Mouse (Mus musculus): ENCODE data around the gene Plin2. TPM values are rescaled to one million over a fixed set of nuclear protein-coding genes. Genes with fewer than 3 reads are reported as not detected.
"Not testable (repeated sequence)": the region's sequence is repeated elsewhere in the genome, so short reads cannot be mapped to it uniquely, and the experiment has no call there.

Plin2 gene
- total RNA-seq, 4 experiments from 2014 or later = 294 to 506 (median 406) TPM

DNA sequence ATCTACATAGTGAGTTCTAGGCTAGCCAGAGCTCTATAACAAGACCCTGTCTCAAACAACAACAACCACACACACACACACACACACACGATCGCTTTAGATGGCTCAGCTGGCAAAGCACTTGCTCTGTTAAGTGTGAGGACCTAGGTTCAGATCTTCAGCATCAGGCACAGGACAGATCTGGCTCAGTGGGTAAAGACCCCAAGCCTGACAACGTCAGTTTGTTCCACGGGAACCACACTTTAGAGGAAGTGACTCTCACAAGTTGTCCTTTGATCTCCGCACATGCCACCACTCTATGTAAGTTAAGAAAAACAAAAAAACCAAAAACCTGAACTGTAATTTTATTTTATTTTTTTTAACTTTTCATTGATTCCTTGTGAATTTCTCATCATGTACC is 13.4 kb upstream of the Plin2 start:
- no peak for DNase-seq

DNA sequence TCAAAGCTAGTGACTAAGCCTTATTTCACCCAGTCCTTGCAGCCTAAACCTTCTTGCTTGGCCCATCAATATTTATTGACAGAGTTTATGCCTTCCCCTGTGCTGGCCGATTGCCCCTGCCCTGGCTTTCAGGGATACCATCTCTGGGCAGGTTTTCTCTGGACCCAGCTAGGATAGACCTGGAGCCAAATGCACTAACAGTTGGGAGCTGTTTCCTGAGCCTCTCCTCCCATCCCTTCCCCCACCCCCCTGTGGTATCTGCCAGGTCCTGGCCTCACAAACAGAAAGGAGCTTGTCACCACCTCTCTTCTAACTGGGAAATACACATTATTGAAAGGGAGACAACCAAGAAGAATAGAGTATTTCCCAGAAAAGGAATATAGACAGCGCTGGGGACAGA is 12.0 kb upstream of the Plin2 start:
- no peak for DNase-seq

DNA sequence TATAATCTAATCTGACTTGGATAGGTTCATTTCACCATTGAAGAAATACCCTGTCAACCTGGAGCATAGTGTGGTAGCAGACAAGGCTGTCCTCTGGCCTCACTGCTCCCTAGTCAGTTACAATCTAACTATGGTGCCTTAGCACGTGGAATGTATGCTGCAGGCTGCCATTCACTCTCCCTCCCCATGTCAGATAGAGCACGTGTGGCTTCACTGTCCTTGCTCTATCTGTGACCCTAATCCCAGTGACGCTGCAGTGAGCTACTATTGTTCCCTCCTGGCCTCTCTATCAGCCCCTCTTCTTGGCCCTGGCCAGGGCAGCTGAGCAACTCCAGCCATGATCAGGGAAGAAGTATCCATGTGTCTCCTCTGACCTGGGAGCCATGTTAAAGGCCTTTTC is 11.6 kb upstream of the Plin2 start:
- DNase-seq = no peak

DNA sequence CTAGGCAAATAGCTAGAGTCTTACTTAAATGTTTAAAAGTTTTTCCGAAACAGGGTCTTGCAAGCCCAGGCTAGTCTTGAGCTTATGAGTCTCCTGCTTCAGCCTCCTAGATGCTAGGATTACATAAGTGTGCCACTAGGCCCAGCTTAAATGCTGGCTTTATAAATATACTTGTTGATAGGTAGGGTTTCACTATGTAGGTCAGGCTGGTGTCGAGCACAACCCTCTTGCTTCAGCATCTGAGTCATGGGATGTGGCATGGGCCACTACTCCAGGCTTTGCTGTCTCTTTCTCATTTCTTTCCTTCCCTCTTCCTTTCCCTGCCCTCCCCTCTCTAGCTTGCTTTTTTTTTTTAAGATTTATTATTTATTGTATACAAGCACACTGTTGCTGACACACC is 9.8 kb upstream of the Plin2 start:
- no peak for DNase-seq

DNA sequence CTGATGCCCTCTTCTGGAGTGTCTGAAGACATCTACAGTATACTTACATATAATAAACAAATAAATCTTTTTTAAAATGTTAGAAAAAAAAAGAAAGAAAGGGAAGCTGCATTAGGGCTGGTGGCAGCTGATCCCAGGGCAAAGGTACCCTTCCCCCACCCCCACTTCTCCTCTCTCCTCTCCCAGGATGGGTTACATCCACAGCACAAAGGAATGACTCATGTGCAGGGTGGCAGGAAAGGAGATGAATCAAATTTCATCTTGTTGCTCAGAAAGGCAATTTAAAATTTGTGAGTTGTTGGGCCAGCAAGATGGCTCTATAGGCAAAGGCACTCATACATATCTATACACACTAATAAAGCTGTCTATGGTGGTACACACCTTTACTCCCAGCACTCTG is 6.9 kb upstream of the Plin2 start:
- no peak for DNase-seq

DNA sequence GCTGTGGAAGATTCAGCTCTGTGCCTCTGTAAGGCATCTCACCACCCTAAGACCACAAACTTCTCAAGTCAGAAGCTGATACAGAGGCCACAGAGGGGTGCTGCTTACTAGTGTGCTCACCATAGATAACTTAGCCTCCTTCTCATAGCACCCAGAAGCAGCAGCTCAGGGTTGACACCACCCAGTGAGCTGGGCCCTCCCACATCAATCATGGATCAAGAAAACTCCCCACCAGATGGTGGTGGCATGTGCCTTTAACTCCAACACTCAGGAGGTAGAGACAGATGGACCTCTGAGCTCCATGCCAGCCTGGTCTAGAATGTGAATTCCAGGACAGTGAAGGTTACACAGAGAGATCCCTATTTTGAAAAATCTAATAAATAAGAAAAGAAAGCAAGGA is 4.9 kb upstream of the Plin2 start:
- not testable (repeated sequence) for DNase-seq

DNA sequence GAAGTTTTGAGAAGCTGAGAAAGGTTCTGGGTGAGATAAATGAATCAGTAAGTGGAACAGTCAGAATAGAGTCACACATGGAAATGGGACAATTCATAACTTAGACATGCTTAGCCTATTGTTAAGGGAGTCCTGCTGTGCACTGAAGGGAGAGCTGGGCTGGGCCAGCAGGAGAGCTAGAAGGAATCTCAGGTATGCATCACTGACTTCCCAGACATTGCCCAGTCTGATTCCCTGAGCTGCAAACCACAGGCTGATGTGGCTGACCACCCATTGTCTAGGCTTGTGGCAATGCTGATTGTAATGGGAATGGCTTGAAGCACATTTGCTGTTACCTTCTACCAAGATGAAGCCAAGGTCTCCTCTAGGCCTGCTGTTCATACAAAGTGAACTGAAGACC is 4.3 kb upstream of the Plin2 start:
- not testable (repeated sequence) for DNase-seq

DNA sequence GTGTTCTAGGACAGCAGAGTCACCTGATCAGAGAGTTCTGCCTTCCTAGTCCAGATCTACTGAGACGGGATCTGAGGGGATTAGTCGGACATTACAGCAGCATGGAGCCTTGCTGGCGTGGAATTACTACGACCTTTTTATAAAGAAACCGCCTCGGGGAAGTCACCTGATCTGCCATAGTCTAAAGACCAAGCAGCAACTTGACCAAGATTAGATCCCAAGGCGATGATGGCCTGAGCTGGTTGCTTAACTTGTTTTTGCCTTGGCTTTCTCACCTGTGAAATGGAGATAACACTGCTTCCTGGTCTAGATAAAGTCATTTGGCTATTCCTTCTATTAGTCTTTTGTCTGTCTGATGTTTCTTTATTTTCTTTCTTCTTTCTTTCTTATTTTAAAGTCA is 2.6 kb upstream of the Plin2 start:
- DNase-seq = no peak

DNA sequence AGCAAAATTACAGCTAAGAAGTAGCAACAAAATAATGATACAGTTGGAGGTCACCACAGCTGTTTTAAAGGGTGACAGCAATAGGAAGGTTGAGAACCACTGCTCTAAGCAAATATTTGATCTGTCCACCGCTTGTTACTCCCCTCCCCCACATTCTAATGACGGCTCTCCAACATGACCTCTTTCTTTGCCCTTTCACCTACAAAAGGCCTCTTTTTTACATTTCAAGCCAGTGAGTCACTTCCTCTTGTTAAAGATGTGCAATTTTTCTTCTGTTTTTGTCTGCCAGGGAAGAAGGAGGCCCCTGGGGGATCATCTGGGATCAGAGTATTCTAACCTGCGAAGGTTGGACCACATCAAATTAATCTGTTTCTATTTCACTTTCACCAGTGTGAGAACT is 1.9 kb upstream of the Plin2 start:
- no peak for DNase-seq

DNA sequence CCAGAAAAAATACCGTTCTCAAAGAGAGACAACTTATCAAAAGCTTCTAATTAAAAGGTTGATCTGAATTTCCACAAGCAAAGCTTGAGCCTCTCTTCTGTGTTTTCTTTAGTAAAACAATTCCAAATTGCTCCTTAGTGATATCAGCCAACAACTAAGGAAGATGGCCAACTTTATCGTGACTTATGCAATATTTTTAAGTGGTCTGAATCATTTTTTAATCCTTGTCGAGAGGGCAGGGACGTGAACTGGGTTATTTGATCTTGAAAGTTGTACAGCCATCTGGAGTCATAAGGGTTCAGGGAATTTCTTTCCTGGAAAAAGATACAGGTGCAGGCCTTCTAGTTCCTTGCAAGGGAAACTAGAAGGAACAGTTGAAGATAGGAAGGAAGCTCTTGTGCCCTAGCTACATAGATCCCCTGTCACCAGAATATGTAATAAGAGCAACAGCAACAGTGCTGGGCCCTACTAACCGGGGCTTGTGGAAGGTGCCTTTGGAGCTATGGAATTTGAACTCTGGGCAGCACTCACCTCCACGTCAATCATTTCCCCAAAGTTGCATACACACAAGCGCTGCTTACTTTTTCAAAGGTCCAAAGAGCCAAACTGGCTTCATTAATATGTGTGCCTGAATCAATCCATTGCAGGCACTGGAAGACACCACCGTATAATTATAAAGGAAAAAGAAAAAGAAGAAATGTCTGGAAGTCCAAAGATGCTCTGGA is 884 bp upstream of the Plin2 start:
- DNase-seq = no peak

DNA sequence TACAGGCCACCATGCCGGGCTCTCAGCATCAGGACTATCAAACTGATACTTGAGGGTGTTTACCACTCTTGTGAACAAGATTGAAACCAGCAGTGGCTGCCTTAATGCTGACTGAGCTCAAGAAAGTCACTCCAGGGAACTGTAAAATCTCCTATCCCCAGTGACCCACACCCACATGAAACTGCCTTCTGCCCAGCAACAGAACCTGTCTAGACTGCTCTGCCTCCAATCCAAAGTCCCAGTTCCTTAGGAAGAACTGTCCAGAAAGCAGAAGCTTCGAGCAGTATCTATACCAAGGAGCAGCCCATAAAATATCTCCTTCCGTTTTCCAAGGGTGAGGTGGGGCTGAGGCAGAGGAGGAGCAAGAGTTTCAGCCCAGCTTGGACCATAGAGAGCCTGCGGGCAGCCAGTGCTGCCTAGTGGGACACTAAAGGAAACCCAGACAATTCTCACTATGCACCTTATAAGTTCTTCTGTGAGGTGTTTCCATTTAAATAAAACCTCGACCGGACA is 563 bp downstream of the Plin2 start:
- DNase-seq = not testable (repeated sequence)

DNA sequence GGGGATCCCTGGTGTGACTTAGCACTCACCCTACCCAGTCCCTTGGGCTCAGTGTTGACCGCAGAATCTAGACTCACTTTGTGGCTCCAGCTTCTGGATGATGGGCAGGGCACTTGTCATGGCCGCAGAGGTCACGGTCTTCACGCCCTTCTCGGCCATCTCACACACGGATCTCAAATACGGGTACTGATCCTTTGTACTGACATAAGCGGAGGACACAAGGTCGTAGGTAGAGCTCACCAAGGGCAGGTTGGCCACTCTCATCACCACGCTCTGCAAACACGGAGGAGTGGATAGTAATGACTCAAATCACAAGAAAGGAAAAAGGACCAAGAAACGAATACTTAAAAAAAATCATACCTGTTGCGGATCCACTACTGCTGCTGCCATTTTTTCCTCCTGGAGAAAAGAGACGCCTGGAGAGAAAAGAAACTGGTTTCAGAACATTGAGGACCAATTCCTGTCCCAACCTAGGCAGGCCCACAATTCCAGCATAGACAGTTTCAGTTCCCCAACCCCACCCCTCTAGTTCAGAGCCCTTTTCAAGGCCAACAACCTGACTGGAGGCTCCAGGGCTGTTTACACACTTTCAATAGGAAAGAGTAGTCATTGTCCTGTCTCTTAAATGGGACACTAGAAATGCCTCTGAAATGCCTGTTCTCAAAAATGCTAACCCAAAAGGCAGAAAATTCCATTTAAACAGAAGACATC is 1.4 kb downstream of the Plin2 start:
- DNase-seq = no peak

DNA sequence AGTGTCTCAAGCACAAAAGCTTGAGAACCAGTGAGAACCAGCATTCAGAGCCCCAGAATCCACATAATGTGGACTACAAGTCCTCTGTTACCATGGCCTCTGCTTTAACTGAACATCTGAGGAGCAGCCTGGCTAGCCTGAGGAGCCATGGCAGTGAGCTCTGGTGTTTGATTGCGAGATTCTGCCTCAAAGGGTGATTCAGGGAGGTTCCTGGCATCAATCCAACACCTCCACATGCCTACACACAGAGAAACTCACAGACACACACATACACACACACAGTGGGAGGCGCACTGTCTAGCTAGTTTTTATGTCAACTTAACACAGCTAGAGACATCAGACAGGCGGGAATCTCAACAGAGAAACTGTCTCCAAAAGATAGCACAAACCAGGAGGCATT is 4.3 kb downstream of the Plin2 start:
- no peak for DNase-seq

DNA sequence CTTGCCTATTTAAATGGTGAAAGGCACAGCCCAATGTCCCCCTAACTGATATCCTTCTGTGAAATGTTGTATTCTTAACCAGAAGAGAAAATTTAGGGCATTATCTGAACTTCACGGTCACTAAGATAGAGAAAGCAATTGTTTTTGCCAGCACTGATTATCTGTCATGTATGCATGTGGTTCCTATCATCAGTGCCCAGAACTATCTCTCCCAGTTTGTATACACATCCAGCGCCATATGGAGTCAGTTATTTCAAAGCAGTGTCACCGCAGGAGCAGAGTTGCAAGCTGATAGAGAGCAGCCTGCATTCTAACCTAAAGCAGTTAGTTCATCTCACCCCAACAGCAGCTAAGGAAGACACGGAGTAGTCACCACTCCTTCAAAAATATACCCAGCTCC is 5.9 kb downstream of the Plin2 start:
- DNase-seq = no peak

DNA sequence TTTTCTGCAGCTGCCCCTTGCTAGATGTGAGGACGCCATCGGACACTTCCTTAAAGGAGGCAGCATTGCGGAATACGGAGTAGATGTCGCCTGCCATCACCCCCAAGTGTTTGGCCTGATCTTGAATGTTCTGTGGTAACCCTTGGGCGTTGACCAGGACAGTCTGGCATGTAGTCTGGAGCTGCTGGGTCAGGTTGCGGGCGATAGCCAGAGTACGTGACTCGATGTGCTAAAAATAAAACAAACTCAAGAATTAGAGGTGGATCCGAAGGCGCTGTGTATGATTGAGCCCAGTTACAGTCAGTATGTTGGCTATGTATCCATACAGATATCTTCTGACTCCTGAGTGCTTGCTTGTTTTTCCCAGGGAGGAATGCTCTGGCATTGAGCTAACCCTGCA is 12.7 kb downstream of the Plin2 start:
- DNase-seq = no peak

DNA sequence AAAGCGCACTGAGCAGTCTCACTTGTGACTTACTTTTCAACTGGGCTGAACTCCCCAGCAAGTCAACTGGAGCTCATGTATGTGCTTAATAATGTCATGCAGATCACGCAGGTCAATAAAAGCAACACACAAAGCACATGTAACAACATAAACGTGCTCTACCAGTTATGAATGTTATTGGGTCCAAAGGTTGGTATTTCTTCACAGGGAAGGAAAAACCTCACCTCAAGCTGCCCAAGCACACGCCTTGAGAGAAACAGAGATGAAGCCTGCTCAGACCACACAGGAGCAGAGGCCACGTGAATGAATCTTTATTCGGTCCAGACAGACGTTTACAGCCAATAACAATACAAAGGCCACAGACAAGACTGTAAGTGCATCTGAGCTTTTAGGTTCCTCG is 13.4 kb downstream of the Plin2 start:
- DNase-seq = not testable (repeated sequence)

DNA sequence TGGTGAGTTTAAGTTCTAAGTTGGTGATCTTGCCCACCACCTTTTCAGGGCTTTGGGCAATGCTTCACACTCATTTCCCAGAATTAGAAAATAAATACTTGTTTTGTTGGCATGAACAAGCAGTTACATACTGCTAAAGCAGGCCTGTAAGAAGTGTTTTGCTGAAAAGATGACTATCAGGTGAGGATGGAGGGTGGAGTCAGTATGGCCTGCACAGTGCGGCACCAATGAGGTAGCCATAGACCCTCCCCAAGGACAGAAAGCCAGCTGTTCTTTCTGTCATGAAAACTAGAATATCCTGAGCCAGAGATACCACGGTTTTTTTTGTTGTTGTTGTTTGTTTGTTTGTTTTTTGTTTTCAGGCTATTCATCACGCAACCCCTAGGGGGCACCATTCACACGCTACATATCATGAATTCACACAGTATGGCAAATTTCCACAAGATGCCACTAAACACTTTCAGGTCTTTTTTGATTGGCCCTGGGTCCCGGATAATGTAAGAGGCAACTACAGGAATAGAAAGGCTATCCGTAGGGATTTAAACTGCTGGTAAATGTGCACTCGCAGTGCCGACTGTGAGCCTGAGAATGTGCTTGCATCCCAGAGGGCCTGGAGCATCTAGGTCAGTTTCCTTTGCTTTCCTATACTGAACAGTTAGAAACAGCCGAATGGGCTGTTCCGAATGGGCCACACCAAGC is 18.0 kb downstream of the Plin2 start:
- DNase-seq = no peak

DNA sequence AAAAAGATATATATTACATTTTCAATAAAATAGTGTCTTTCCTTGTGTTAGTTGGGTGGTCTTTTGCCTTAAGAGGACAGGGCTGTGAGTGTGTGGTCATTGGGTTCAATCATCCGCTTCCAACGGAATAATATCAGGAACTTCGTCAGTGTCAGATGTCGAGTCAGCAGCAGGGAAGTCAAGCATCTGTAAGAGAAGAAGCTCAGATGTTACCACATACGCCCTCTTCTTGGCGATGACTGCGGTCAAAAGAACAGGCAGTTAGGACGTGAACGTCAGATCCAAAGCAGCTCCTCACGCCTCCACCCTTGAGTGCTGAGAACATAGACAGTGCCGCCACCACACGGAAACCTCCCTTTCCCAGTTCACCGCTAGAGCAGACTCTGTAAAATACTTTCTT is 21.5 kb downstream of the Plin2 start:
- DNase-seq = not testable (repeated sequence)

DNA sequence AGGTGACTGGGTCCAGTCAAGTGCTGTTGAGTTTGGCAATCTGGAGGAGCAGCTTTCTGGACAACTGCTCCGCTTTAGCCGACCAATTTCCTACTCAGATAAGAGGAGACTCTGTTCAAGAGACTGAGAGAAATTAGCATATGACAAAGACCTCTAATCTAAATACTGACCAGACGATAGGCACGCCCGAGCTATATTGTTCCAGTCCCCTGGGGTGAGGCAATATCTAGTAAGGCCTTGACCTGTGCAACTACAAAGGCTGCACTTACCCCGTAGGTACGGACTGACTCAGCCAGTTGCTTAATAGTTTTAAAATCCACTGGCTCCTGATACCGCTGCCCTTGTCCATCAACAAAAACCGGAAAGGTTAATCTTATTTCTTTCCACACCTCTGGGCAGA is 32.3 kb downstream of the Plin2 start:
- not testable (repeated sequence) for DNase-seq

DNA sequence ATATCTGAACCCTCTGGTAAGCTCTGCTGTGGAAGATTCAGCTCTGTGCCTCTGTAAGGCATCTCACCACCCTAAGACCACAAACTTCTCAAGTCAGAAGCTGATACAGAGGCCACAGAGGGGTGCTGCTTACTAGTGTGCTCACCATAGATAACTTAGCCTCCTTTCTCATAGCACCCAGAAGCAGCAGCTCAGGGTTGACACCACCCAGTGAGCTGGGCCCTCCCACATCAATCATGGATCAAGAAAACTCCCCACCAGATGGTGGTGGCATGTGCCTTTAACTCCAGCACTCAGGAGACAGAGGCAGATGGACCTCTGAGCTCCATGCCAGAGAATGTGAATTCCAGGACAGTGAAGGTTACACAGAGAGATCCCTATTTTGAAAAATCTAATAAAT is 35.0 kb downstream of the Plin2 start:
- DNase-seq = not testable (repeated sequence)

DNA sequence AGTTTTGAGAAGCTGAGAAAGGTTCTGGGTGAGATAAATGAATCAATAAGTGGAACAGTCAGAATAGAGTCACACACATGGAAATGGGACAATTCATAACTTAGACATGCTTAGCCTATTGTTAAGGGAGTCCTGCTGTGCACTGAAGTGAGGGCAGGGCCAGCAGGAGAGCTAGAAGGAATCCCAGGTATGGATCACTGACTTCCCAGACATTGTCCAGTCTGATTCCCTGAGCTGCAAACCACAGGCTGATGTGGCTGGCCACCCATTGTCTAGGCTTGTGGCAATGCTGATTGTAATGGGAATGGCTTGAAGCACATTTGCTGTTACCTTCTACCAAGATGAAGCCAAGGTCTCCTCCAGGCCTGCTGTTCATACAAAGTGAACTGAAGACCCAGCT is 35.5 kb downstream of the Plin2 start:
- not testable (repeated sequence) for DNase-seq

DNA sequence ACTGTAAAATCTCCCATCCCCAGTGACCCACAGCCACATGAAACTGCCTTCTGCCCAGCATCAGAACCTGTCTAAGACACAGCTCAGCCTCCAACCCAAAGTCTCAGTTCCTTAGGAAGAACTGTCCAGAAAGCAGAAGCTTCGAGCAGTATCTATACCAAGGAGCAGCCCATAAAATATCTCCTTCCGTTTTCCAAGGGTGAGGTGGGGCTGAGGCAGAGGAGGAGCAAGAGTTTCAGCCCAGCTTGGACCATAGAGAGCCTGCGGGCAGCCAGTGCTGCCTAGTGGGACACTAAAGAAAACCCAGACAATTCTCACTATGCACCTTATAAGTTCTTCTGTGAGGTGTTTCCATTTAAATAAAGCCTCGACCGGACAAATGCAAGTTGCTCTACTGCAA is 37.3 kb downstream of the Plin2 start:
- not testable (repeated sequence) for DNase-seq

DNA sequence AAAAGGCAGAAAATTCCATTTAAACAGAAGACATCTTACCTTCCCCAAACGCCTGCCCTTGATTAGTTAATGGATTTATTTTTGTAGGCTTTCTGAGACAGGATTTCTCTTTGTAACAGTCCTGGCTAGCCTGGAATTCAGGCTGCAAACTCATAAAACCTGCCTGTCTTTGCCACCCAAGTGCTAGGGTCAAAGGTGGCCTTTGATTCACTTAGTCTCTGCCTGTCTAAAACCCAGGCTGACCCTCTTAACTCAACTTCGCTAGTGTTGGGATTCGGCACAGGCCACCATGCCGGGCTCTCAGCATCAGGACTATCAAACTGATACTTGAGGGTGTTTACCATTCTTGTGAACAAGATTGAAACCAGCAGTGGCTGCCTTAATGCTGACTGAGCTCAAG is 38.0 kb downstream of the Plin2 start:
- no peak for DNase-seq

DNA sequence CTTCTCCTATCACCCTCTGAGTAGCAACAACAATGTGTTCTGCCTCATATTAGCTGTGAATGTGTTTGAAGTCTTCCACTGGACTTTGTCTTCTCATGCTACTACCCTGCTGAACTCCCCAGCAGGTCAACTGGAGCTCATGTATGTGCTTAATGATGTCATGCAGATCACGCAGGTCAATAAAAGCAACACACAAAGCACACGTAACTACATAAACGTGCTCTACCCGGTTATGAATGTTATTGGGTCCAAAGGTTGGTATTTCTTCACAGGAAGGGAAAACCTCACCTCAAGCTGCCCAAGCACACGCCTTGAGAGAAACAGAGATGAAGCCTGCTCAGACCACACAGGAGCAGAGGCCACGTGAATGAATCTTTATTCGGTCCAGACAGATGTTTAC is 43.4 kb downstream of the Plin2 start:
- DNase-seq = not testable (repeated sequence)

All from adrenal gland, adult 8-10 months (tissue).